Mouse (Mus musculus) heart, postnatal 10 days (tissue): Measurements from ENCODE around the gene Tril. TPM values are rescaled to one million over a fixed set of nuclear protein-coding genes. Genes with fewer than 3 reads are reported as not detected.

Source experiments
- DNase-seq, 2 experiments: peaks; one replicate each; pipeline ENCODE4 v3.0.0; 2021
- intact Hi-C: fragments of 180-260 bp; cut with DNase I; formaldehyde crosslinking; loops from one replicate; pipeline ENCODE4 v1.15.1; 2025
- total RNA-seq, 2 experiments: library from RNA; stranded (reverse); gene quantifications; 2 replicates each; pipeline ENCODE4 v1.2.3; 2021

Tril gene
- total RNA-seq, 2 experiments from 2014 or later, result 14.0 to 14.8 TPM

GRCm38 (mm10) chr6:53766243-53766915, 54.3 kb downstream of the Tril start:
- no peak for DNase-seq
- intact Hi-C loops, result no loop called here

GRCm38 (mm10) chr6:53765731-53766130, 54.9 kb downstream of the Tril start:
- intact Hi-C loops, result no loop called here
- DNase-seq, result no peak

Other genes with a start within 250 kb of the Tril start
- gene Cpvl, start 157.8 kb upstream of the Tril start, total RNA-seq, result not detected
- gene Chn2, start 218.7 kb upstream of the Tril start, total RNA-seq, result 1 to 10 TPM; 5.2 to 6.0 TPM